Mouse (Mus musculus): ENCODE measurements around the gene Ugt1a8. TPM values are rescaled to one million over a fixed set of nuclear protein-coding genes. Genes with fewer than 3 reads are reported as not detected.
"Not testable (repeated sequence)": the region's sequence is repeated elsewhere in the genome, so short reads cannot be mapped to it uniquely, and the experiment has no call there.

Ugt1a8 gene
- polyA plus RNA-seq, 1 experiment from 2014 or later = not detected

DNA sequence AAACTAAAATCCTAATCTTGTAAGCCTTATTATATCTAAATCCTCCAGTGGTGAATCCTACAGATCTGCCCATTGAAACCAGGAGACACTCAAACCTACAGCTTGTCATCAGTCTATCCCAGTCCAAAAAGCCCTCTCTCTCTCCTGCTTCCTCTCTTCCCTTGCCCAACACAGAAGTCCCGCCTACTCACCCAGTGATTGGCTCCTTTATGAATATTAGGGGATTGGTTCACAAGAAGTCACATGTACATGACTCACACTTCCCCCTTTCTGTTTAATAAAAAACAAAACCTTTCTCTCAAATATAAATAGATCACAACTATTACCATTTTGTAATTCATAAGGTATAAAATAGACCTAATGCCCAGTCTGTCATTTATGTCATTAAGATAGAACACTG, 10.5 kb upstream of the Ugt1a8 start:
- no peaks in the 10 kb centered on the region for H3K4me1 ChIP-seq (ENCODE audit: control insufficient read depth, insufficient read depth, low read length)
- no peak overlapping the region for H3K4me3 ChIP-seq (ENCODE audit: low read length)
- no peak overlapping the region for H3K4me2 ChIP-seq (replicated peaks; ENCODE audit: low read depth, low read length)
- no peak overlapping the region for H3K27ac ChIP-seq (ENCODE audit: low read depth, low read length)
- no peaks in the 10 kb centered on the region for H3K27me3 ChIP-seq (ENCODE audit: control insufficient read depth, insufficient read depth, low read length)
- no peak for ATAC-seq (ENCODE audit: low FRiP score, low TSS enrichment)
- H3K9ac ChIP-seq (ENCODE audit: low read depth, low read length) = no peak overlapping the region
- H3K36me3 ChIP-seq (ENCODE audit: control insufficient read depth, insufficient read depth, low read length) = no peaks in the 10 kb centered on the region
- no peaks in the 10 kb centered on the region for H3K9me3 ChIP-seq (ENCODE audit: control insufficient read depth, low read length)
- WGBS = 89% methylated on average over 1 of the region's 1 CpGs

DNA sequence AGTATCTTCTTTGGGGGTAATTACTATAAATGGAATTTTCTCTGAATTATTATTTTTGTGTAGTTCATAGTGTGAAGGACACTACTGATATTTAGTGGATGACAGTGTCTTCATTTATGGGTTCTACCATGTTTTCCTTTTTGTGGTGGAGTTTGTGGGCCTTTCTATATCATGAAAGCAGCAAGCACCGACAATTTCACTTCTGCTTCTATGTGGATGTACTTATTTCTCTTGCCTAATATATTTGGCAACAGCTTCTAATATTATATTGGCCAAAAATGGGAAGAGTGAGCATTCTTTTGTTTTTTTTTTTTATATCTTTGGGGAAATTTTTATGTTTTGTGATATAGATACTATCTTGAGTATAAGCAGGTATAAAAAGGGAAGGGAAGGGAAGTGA, 5.9 kb upstream of the Ugt1a8 start:
- H3K27me3 ChIP-seq (ENCODE audit: control insufficient read depth, insufficient read depth, low read length) = no peaks in the 10 kb centered on the region
- no peak overlapping the region for H3K27ac ChIP-seq (ENCODE audit: low read depth, low read length)
- no peaks in the 10 kb centered on the region for H3K36me3 ChIP-seq (ENCODE audit: control insufficient read depth, insufficient read depth, low read length)
- H3K4me3 ChIP-seq (ENCODE audit: low read length) = no peak overlapping the region
- no peak for ATAC-seq (ENCODE audit: low FRiP score, low TSS enrichment)
- H3K4me1 ChIP-seq (ENCODE audit: control insufficient read depth, insufficient read depth, low read length) = no peaks in the 10 kb centered on the region
- H3K9ac ChIP-seq (ENCODE audit: low read depth, low read length) = no peak overlapping the region
- H3K4me2 ChIP-seq (replicated peaks; ENCODE audit: low read depth, low read length) = no peak overlapping the region
- H3K9me3 ChIP-seq (ENCODE audit: control insufficient read depth, low read length) = no peaks in the 10 kb centered on the region
- WGBS = 93% methylated on average over 1 of the region's 1 CpGs

DNA sequence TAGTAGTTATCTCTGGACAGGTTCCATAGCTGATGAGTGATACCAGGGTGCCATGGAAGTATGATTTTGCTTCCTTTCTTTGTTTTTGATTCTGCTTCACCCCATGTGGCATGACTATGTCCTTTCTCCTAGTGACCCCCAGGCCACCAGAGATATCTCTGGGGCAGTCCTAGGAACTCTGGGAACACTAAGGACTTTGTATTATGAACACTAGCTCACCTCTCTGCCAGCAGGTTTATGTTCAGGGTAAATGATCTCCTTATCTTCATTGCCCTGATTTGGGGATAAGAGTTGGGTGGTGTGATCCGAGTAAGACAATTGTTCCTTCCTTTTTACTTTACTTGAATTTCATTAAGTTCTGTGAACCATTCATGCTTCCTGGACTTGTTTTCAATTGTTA, 1.5 kb upstream of the Ugt1a8 start:
- Histone ChIP-seq H3K36me3 (ENCODE audit: control insufficient read depth, insufficient read depth, low read length) (no peaks in the 10 kb centered on the region), H3K4me1 (ENCODE audit: control insufficient read depth, insufficient read depth, low read length) (no peaks in the 10 kb centered on the region)

DNA sequence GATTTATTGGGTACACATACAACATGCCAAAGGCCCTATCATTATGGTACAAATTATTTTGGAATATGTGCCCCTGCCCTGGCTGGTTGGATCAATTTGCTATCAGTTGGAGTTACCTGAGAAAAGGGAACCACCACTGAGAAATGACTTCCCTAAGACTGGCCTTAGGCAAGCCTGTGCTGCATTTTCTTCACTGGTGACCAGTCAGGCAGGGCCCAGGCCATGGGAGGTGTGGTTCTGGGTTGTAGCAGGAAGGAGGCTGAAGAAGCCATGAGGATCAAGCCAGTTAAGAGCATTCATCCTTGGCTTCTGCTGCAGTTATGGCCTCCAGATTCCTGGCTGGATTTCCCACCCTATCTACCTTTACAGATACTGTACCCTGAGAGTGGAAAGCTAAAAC, 4.7 kb downstream of the Ugt1a8 start:
- no peak overlapping the region for H3K9ac ChIP-seq (ENCODE audit: low read depth, low read length)
- H3K4me2 ChIP-seq (replicated peaks; ENCODE audit: low read depth, low read length) = no peak overlapping the region
- H3K9me3 ChIP-seq (ENCODE audit: control insufficient read depth, low read length) = no peaks in the 10 kb centered on the region
- no peak for ATAC-seq (ENCODE audit: low FRiP score, low TSS enrichment)
- no peak overlapping the region for H3K27ac ChIP-seq (ENCODE audit: low read depth, low read length)
- no peak overlapping the region for H3K4me3 ChIP-seq (ENCODE audit: low read length)
- peaks cover 4% of the 10 kb centered on the region; the same call in 1 of the 2 replicates for H3K4me1 ChIP-seq (ENCODE audit: control insufficient read depth, insufficient read depth, low read length)
- H3K36me3 ChIP-seq (ENCODE audit: control insufficient read depth, insufficient read depth, low read length) = no peaks in the 10 kb centered on the region
- no peaks in the 10 kb centered on the region for H3K27me3 ChIP-seq (ENCODE audit: control insufficient read depth, insufficient read depth, low read length)

More for the DNA sequence above, 1.5 kb upstream of the Ugt1a8 start:
- Histone ChIP-seq H3K27ac (ENCODE audit: low read depth, low read length) (no peak overlapping the region), H3K4me2 (replicated peaks; ENCODE audit: low read depth, low read length) (no peak overlapping the region), H3K27me3 (ENCODE audit: control insufficient read depth, insufficient read depth, low read length) (no peaks in the 10 kb centered on the region), H3K9ac (ENCODE audit: low read depth, low read length) (no peak overlapping the region), H3K4me3 (ENCODE audit: low read length) (no peak overlapping the region), H3K9me3 (ENCODE audit: control insufficient read depth, low read length) (no peaks in the 10 kb centered on the region)
- ATAC-seq (ENCODE audit: low FRiP score, low TSS enrichment) = no peak
- 63% methylated on average over 1 of the region's 1 CpGs for WGBS

DNA sequence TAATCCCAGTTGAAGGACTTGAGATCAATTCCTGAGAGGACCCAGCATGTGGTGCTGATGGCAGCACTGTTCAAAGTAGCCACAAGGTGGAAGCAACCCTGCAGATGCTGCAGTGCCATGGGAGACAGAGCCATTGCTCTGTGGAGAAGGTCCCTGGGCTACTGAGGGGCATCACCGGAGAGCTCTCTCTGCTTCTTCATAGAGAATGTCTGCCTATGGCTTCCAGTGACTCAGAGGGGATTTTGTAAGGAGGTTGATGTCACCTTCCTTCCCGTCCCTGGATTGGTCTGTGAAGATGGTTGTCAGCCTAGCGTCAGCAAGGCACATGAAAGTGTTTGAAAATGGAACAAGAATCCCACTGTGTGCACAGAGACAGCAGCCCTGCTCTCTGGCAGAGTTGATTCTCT, 6.7 kb downstream of the Ugt1a8 start:
- not testable (repeated sequence) for H3K4me3 ChIP-seq (ENCODE audit: low read length); H3K9ac ChIP-seq (ENCODE audit: low read depth, low read length); H3K36me3 ChIP-seq (ENCODE audit: control insufficient read depth, insufficient read depth, low read length); H3K4me1 ChIP-seq (ENCODE audit: control insufficient read depth, insufficient read depth, low read length); H3K27me3 ChIP-seq (ENCODE audit: control insufficient read depth, insufficient read depth, low read length); H3K9me3 ChIP-seq (ENCODE audit: control insufficient read depth, low read length); H3K4me2 ChIP-seq (replicated peaks; ENCODE audit: low read depth, low read length)
- peak; percentile 70; the same call in 1 of the 2 replicates for ATAC-seq (ENCODE audit: low FRiP score, low TSS enrichment)
- WGBS = 66% methylated on average over 3 of the region's 3 CpGs
- H3K27ac ChIP-seq (ENCODE audit: low read depth, low read length) = peak overlapping the region; percentile 67; the same call in 1 of the 2 replicates

DNA sequence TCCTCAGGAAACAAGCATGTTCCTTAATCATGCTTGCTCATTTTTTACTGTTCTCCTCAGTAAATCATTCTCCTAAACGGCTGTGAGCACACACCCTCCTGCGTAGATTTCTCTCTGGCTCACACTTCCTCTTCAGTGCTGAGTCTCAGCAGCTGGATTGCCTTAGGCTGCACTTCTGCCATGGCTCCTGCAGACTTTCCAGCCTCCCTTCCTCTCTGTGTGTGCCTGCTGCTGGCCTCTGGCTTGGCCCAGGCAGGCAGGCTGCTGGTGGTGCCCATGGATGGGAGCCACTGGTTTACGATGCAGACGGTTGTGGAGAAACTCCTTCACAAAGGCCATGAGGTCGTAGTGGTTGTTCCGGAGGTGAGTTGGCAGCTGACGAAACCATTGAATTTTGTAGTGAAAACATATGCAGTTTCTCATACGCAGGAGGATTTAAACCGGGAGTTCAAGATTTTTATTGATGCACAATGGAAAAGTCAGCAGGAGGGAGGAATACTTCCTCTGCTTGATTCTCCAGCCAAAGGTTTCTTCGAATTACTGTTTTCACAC, 7.4 kb downstream of the Ugt1a8 start, which contains the start of gene Ugt1a7c:
Ugt1a7c (plus strand) TSS at position 122 of the 552 bp plus-strand sequence.
- WGBS = 16% methylated on average over 10 of the region's 10 CpGs

DNA sequence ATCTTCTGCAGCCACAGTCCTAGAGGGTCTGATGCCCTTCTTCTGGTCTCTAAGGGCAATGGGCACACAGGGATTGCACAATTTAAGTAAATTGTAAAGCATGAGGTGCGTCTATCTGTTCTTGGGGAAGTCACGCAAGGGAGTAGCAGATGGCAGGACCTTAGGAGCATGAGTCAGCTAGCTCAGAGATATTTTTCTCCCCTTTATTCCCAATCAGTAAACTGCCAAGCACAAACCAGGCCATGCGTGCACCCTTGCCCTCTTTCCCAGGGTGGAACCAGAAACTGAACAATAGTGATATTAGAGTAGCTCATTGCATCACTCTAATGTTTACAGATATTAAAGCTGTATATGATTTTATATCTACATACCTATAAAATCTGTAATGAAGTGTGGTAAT, 10.9 kb downstream of the Ugt1a8 start:
- not testable (repeated sequence) for H3K27me3 ChIP-seq (ENCODE audit: control insufficient read depth, insufficient read depth, low read length); H3K4me1 ChIP-seq (ENCODE audit: control insufficient read depth, insufficient read depth, low read length); H3K9ac ChIP-seq (ENCODE audit: low read depth, low read length); ATAC-seq (ENCODE audit: low FRiP score, low TSS enrichment); H3K36me3 ChIP-seq (ENCODE audit: control insufficient read depth, insufficient read depth, low read length); H3K27ac ChIP-seq (ENCODE audit: low read depth, low read length); H3K4me3 ChIP-seq (ENCODE audit: low read length); H3K9me3 ChIP-seq (ENCODE audit: control insufficient read depth, low read length); H3K4me2 ChIP-seq (replicated peaks; ENCODE audit: low read depth, low read length)
- 84% methylated on average over 3 of the region's 3 CpGs for WGBS

More for the DNA sequence above, 7.4 kb downstream of the Ugt1a8 start, which contains the start of gene Ugt1a7c:
- Histone ChIP-seq H3K4me3 (ENCODE audit: low read length) (no peak within 1 kb of the TSS; the same call in 1 of the 2 replicates), H3K9ac (ENCODE audit: low read depth, low read length) (no peak within 1 kb of the TSS), H3K4me1 (ENCODE audit: control insufficient read depth, insufficient read depth, low read length) (peaks cover 4% of the 10 kb centered on the region; the same call in 1 of the 2 replicates), H3K27me3 (ENCODE audit: control insufficient read depth, insufficient read depth, low read length) (no peaks in the 10 kb centered on the region), H3K4me2 (replicated peaks; ENCODE audit: low read depth, low read length) (peak within 1 kb of the TSS; percentile 29), H3K27ac (ENCODE audit: low read depth, low read length) (peak within 1 kb of the TSS; percentile 67), H3K36me3 (ENCODE audit: control insufficient read depth, insufficient read depth, low read length) (no peaks in the 10 kb centered on the region), H3K9me3 (ENCODE audit: control insufficient read depth, low read length) (no peaks in the 10 kb centered on the region)
- ATAC-seq (ENCODE audit: low FRiP score, low TSS enrichment) = peak; percentile 86

DNA sequence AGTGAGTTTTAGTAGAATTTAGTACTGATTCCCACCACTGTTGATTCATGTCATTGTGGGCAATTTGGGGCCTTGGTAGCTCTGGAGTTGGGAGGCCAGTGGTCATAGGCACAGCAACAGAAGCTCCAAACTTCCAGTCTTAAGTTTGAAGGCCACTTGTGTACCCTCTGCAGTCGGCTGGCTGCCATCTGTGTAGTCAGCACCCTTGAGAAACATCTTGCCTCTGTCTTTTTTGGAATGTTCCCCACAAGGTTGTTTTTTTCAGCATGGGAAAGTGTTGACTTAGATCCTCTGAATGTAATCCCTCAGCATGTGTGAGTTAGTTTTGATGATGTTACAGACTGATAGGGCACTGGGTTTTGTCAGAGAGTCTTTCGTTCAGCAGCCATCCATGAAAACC, 12.1 kb downstream of the Ugt1a8 start:
- ATAC-seq (ENCODE audit: low FRiP score, low TSS enrichment); H3K4me1 ChIP-seq (ENCODE audit: control insufficient read depth, insufficient read depth, low read length); H3K36me3 ChIP-seq (ENCODE audit: control insufficient read depth, insufficient read depth, low read length); H3K4me3 ChIP-seq (ENCODE audit: low read length); H3K27me3 ChIP-seq (ENCODE audit: control insufficient read depth, insufficient read depth, low read length); H3K9ac ChIP-seq (ENCODE audit: low read depth, low read length); H3K27ac ChIP-seq (ENCODE audit: low read depth, low read length); H3K9me3 ChIP-seq (ENCODE audit: control insufficient read depth, low read length); H3K4me2 ChIP-seq (replicated peaks; ENCODE audit: low read depth, low read length): not testable (repeated sequence)
- 79% methylated on average over 2 of the region's 2 CpGs for WGBS

DNA sequence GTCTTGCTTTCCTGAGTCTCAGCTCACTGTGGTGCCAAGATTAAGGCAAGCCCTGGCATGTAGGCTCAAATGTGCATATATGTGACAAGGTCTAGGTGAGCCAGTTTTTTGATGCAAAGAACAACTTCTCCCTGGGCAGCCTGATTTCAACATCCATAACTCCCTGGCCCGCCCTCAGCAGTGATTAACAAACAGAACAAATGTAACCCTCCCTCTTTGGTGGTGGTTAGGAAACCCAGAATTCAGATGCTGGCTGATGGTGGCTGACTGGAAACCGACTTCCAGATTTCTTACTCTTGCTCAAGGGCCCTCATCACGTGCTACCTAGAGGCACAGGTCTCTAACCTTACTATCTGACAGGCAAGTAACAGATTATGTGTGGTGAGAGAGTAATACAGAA, 15.4 kb downstream of the Ugt1a8 start, which contains the start of gene Ugt1a6b:
Ugt1a6b (plus strand) TSS at position 234 of the 400 bp plus-strand sequence.
- ATAC-seq (ENCODE audit: low FRiP score, low TSS enrichment); H3K27me3 ChIP-seq (ENCODE audit: control insufficient read depth, insufficient read depth, low read length); H3K4me3 ChIP-seq (ENCODE audit: low read length); H3K4me1 ChIP-seq (ENCODE audit: control insufficient read depth, insufficient read depth, low read length); H3K9ac ChIP-seq (ENCODE audit: low read depth, low read length); H3K9me3 ChIP-seq (ENCODE audit: control insufficient read depth, low read length); H3K36me3 ChIP-seq (ENCODE audit: control insufficient read depth, insufficient read depth, low read length); H3K27ac ChIP-seq (ENCODE audit: low read depth, low read length); H3K4me2 ChIP-seq (replicated peaks; ENCODE audit: low read depth, low read length): not testable (repeated sequence)
- 67% methylated on average over 2 of the region's 3 CpGs for WGBS
